Comparison of ENCODE assay signal across 7 mouse cellular contexts in the genomic region with DNA sequence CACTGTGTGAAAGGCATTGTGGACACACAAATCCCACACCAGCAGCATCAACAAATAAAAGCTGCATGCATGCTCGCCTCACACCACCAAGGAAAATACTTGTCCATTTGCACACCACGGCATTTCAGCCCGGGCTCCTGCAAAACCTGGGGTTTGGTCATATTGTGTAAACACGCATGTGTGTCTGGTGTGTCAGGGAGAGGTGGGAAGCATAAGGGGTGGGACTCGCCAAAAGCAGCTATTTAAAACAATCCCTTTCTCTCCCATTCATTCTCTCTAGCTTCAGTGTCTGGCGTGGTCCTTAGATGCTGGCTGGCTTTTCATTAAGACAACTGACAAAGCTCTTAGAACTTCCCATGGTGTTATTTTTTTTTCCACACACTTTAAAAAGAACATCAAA. TPM values are rescaled to one million over a fixed set of nuclear protein-coding genes. Genes with fewer than 3 reads are reported as not detected.
A peak's percentile ranks its signal among the peaks of the same experiment; 100 is the strongest.
DNase-seq lines count a peak whose midpoint lies in the region; ATAC-seq and TF ChIP-seq lines count a peak whose summit lies in the region.

No protein-coding gene starts in this region.

- no peak overlapping the region for H3K27ac ChIP-seq in lung, embryonic 14.5 days (ENCODE audit: low read depth)
- H3K27ac ChIP-seq in embryonic facial prominence, embryonic 11.5 days (replicated peaks; ENCODE audit: low read depth, low read length) = no peak overlapping the region
- peak overlapping the region; percentile 99 for H3K27ac ChIP-seq in midbrain, embryonic 16.5 days (ENCODE audit: low read length)

- DNase-seq in lung, embryonic 14.5 days = peak; percentile 13
- DNase-seq in lung, postnatal 25 days (ENCODE audit: low spot score) = no peak
- peak; percentile 22 for DNase-seq in embryonic facial prominence, embryonic 11.5 days (ENCODE audit: low spot score)
- DNase-seq in induced T-regulatory cell, adult 2 months (ENCODE audit: low read depth) = peak; percentile 12
- DNase-seq in urinary bladder, postnatal 14 days (ENCODE audit: low spot score) = no peak
- DNase-seq in lung, adult 2 months = no peak

- no peaks in the 10 kb centered on the region for H3K4me1 ChIP-seq in lung, embryonic 14.5 days (ENCODE audit: insufficient read depth)
- no peaks in the 10 kb centered on the region for H3K4me1 ChIP-seq in embryonic facial prominence, embryonic 11.5 days (ENCODE audit: control insufficient read depth, insufficient read depth, low read length)
- peaks cover 28% of the 10 kb centered on the region for H3K4me1 ChIP-seq in midbrain, embryonic 16.5 days (ENCODE audit: control insufficient read depth, insufficient read depth, low read length)
- peaks cover 5% of the 10 kb centered on the region for H3K4me1 ChIP-seq in lung, adult 2 months (ENCODE audit: control insufficient read depth, insufficient read depth, low read length)

- H3K4me2 ChIP-seq in lung, embryonic 14.5 days = peak overlapping the region; percentile 77
- peak overlapping the region; percentile 86 for H3K4me2 ChIP-seq in embryonic facial prominence, embryonic 11.5 days (ENCODE audit: low read depth, low read length)
- peak overlapping the region; percentile 69 for H3K4me2 ChIP-seq in midbrain, embryonic 16.5 days (ENCODE audit: low read length)

- no peaks in the 10 kb centered on the region for H3K9me3 ChIP-seq in lung, embryonic 14.5 days (ENCODE audit: low read depth, low read length)
- H3K9me3 ChIP-seq in embryonic facial prominence, embryonic 11.5 days (replicated peaks; ENCODE audit: control insufficient read depth, low read length) = no peaks in the 10 kb centered on the region
- no peaks in the 10 kb centered on the region for H3K9me3 ChIP-seq in midbrain, embryonic 16.5 days (replicated peaks; ENCODE audit: control insufficient read depth, low read length, poor library complexity, severe bottlenecking)

- H3K9ac ChIP-seq in lung, embryonic 14.5 days = peak overlapping the region; percentile 84
- H3K9ac ChIP-seq in embryonic facial prominence, embryonic 11.5 days (replicated peaks; ENCODE audit: low read length) = peak overlapping the region; percentile 47
- H3K9ac ChIP-seq in midbrain, embryonic 16.5 days (ENCODE audit: low read depth, low read length) = peak overlapping the region; percentile 99

- no peak for ATAC-seq in lung, embryonic 14.5 days (ENCODE audit: insufficient read depth)
- ATAC-seq in embryonic facial prominence, embryonic 11.5 days (replicated peaks; ENCODE audit: insufficient number of reproducible peaks, low FRiP score, low TSS enrichment, low read depth) = no peak
- peak; percentile 43 for ATAC-seq in midbrain, embryonic 16.5 days

- peak overlapping the region; percentile 83 for H3K4me3 ChIP-seq in lung, embryonic 14.5 days (ENCODE audit: low read depth, low read length)
- peak overlapping the region; percentile 79 for H3K4me3 ChIP-seq in embryonic facial prominence, embryonic 11.5 days (ENCODE audit: low read depth, low read length)
- peak overlapping the region; percentile 91 for H3K4me3 ChIP-seq in midbrain, embryonic 16.5 days (ENCODE audit: low read depth, low read length)
- no peak overlapping the region for H3K4me3 ChIP-seq in lung, adult 2 months (replicated peaks; ENCODE audit: extremely low read depth, low read depth, low read length)

- H3K27me3 ChIP-seq in lung, embryonic 14.5 days (ENCODE audit: insufficient read depth, low read length) = no peaks in the 10 kb centered on the region
- H3K27me3 ChIP-seq in embryonic facial prominence, embryonic 11.5 days (ENCODE audit: control insufficient read depth, insufficient read depth, low read length) = no peaks in the 10 kb centered on the region
- H3K27me3 ChIP-seq in midbrain, embryonic 16.5 days (ENCODE audit: control insufficient read depth, insufficient read depth, low read depth, low read length) = no peaks in the 10 kb centered on the region

- WGBS in lung, embryonic 14.5 days = 23% methylated on average over 6 of the region's 6 CpGs
- 15% methylated on average over 6 of the region's 6 CpGs for WGBS in embryonic facial prominence, embryonic 11.5 days
- WGBS in midbrain, embryonic 16.5 days = 1% methylated on average over 6 of the region's 6 CpGs
- WGBS in lung, adult 2 months = 54% methylated on average over 6 of the region's 6 CpGs

- no peaks in the 10 kb centered on the region for H3K36me3 ChIP-seq in lung, embryonic 14.5 days (ENCODE audit: insufficient read depth)
- no peaks in the 10 kb centered on the region for H3K36me3 ChIP-seq in embryonic facial prominence, embryonic 11.5 days (replicated peaks; ENCODE audit: control insufficient read depth, insufficient read depth, low read depth, low read length)
- H3K36me3 ChIP-seq in midbrain, embryonic 16.5 days (ENCODE audit: control insufficient read depth, insufficient read depth, low read length) = no peaks in the 10 kb centered on the region

- no peak for TF ChIP-seq CTCF in lung, embryonic 14.5 days (IDR thresholded peaks at IDR 0.05; ENCODE audit: low read depth)
- no peak for TF ChIP-seq CTCF in lung, adult 2 months (IDR thresholded peaks at IDR 0.05; ENCODE audit: insufficient read depth, low read length)

- TF ChIP-seq POLR2A in lung, adult 2 months (IDR thresholded peaks at IDR 0.05; ENCODE audit: borderline replicate concordance, extremely low read depth, low read depth, low read length) = no peak

RNA-seq across cellular contexts. Expression of a gene that starts 1.4 kb away (rescaled TPM):
- polyA plus RNA-seq in lung, embryonic 14.5 days (2014; fragmentation: Nextera tagmentation; extraction: Ambion mirVana) = 31.6 and 31.9 TPM in 2 replicates
- polyA plus RNA-seq in embryonic facial prominence, embryonic 11.5 days (2014; fragmentation: Nextera tagmentation; extraction: Ambion mirVana) = 59.4 and 65.4 TPM in 2 replicates
- polyA plus RNA-seq in midbrain, embryonic 16.5 days (2015; fragmentation: Nextera tagmentation; extraction: Ambion mirVana) = 146 and 149 TPM in 2 replicates
- 10.9 and 12.2 TPM in 2 replicates for polyA plus RNA-seq in lung, adult 2 months (2012; rRNA removed)

Comparison
In these comparisons a context has a peak if more than half of its experiments do, and no peak if none do; other contexts are left out.
1. DNase-seq: peak in lung, embryonic 14.5 days (single experiment), embryonic facial prominence, embryonic 11.5 days (single experiment) and induced T-regulatory cell, adult 2 months (single experiment); none in lung, postnatal 25 days (single experiment), urinary bladder, postnatal 14 days (single experiment) and lung, adult 2 months (single experiment).
2. H3K9ac ChIP-seq: peak in every context shown above with its lines; median percentile 99 in midbrain, embryonic 16.5 days; 84 in lung, embryonic 14.5 days; 47 in embryonic facial prominence, embryonic 11.5 days.
3. Peak in every context shown above with its lines, with median percentiles within 50 percentile points of each other: H3K4me2 ChIP-seq.